Mouse (Mus musculus) heart, embryonic 14.5 days (tissue): ENCODE data around the gene Cnbd2. TPM values are rescaled to one million over a fixed set of nuclear protein-coding genes. Genes with fewer than 3 reads are reported as not detected.

Experiments used
- ATAC-seq: fragments of 200-750 bp; cut with Nextera tagmentation; 2 replicates; pipeline ENCODE4 v1.8.0; 2017; ENCODE audit warnings: low read depth, moderate TSS enrichment; ENCODE audit not compliant: insufficient number of reproducible peaks, insufficient read depth, low FRiP score
- H3K27ac ChIP-seq, 2 experiments: fragments of 200-500 bp in 1 of 2; fragments of 300-500 bp in 1 of 2; sonication (generic) in 1 of 2; replicated peaks in 1 of 2; 2 replicates each; pipeline ENCODE4 v1.5.1; 2012 to 2014; ENCODE audit warnings: low read depth in 2 of 2, low read length in 2 of 2, control low read depth in 1 of 2, mild to moderate bottlenecking in 1 of 2, mixed read lengths in 1 of 2; ENCODE audit not compliant: control insufficient read depth in 1 of 2, insufficient read depth in 1 of 2
- H3K27me3 ChIP-seq: fragments of 300-500 bp; sonication (generic); 2 replicates; pipeline ENCODE4 v1.6.1; 2014; ENCODE audit warnings: mild to moderate bottlenecking, low read length, control low read depth; ENCODE audit not compliant: control insufficient read depth, insufficient read depth
- H3K36me3 ChIP-seq: fragments of 300-500 bp; sonication (generic); 2 replicates; pipeline ENCODE4 v1.6.1; 2014; ENCODE audit warnings: mild to moderate bottlenecking, control low read depth, low read length, mixed read lengths; ENCODE audit not compliant: control insufficient read depth, insufficient read depth
- H3K4me1 ChIP-seq, 2 experiments: fragments of 200-500 bp in 1 of 2; fragments of 300-500 bp in 1 of 2; sonication (generic) in 1 of 2; 2 replicates each; pipeline ENCODE4 v1.6.1; 2012 to 2014; ENCODE audit warnings: low read length in 2 of 2, control low read depth in 1 of 2, mixed read lengths in 1 of 2; ENCODE audit not compliant: control insufficient read depth in 2 of 2, insufficient read depth in 2 of 2
- H3K4me2 ChIP-seq: fragments of 300-500 bp; sonication (generic); 2 replicates; pipeline ENCODE4 v1.6.1; 2014; ENCODE audit warnings: mild to moderate bottlenecking, low read length
- H3K4me3 ChIP-seq, 2 experiments: fragments of 200-500 bp in 1 of 2; fragments of 300-500 bp in 1 of 2; sonication (generic) in 1 of 2; 2 replicates each; pipeline ENCODE4 v1.5.1; 2012 to 2014; ENCODE audit warnings: low read length in 2 of 2, mild to moderate bottlenecking in 2 of 2, control low read depth in 1 of 2, low read depth in 1 of 2, moderate library complexity in 1 of 2; ENCODE audit not compliant: control insufficient read depth in 1 of 2, insufficient read depth in 1 of 2
- H3K9ac ChIP-seq: fragments of 300-500 bp; sonication (generic); 2 replicates; pipeline ENCODE4 v1.6.1; 2014; ENCODE audit warnings: mild to moderate bottlenecking, low read length
- H3K9me3 ChIP-seq: fragments of 300-500 bp; sonication (generic); 2 replicates; pipeline ENCODE4 v1.6.1; 2016; ENCODE audit warnings: low read length, control low read depth; ENCODE audit not compliant: control insufficient read depth
- WGBS: fragments of 180-500 bp; shearing (Covaris S2); extraction: QIAGEN DNeasy Blood & Tissue Kit; methylation state at CpG from one replicate; pipeline ENCODE4 v1.1.7; 2014; 5-methylcytosine and 5-hydroxymethylcytosine counted together
- polyA plus RNA-seq: library from polyadenylated mRNA; unstranded; fragments of >200 nt; fragmentation: Nextera tagmentation; extraction: Ambion mirVana; gene quantifications from 2 replicates; pipeline ENCODE4 v1.2.1, GENCODE M21; 2014

Cnbd2 gene
- polyA plus RNA-seq, 1 experiment from 2014 or later, result 3.7 TPM

DNA sequence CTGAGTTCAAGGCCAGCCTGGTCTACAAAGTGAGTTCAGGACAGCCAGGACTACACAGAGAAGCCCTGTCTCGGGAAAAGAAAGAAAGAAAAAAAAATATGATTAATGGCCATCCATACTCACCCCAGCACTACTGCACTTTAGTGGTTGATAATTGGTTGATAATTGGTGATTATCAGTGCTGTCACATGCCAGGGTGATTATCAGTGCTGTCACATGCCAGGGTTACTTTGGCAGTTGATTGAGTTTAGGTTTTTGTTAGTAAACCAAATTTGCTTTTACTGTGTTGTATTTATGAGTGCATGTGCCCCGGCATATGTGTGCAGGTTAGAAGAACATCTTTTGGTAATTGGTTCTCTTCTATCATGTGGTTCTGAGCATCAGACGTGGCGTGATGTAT, 10.0 kb upstream of the Cnbd2 start:
- H3K9ac ChIP-seq, result no peak overlapping the region
- no peak overlapping the region for H3K4me3 ChIP-seq
- peaks cover 76% of the 10 kb centered on the region for H3K36me3 ChIP-seq
- WGBS, result 91% methylated on average over 4 of the region's 4 CpGs
- H3K4me2 ChIP-seq, result no peak overlapping the region
- ATAC-seq, result no peak
- H3K4me1 ChIP-seq, result peaks cover 4 to 12% of the 10 kb centered on the region in 2 experiments; a peak in 2 of 4 replicates
- no peaks in the 10 kb centered on the region for H3K27me3 ChIP-seq
- no peaks in the 10 kb centered on the region for H3K9me3 ChIP-seq
- H3K27ac ChIP-seq, result no peak overlapping the region

DNA sequence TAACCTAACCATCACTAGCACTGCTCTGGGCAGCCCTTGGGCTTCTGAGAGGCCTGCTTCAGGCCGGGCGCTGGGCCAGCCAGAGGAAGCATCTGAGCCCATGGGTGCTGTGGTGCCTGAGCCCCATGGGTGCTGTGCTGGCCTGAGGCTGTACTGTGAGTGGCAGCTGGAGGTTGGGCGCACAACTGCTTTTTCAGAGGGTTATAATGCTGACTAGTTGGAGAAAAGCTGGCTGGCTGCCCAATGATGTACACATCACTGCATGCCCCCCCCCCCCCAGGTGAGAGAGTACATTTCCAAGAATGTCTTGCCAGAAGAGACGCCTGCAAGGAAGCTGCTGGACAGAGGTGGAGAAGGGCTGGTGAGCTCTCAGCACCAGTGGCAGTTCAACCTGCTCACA, 7.7 kb upstream of the Cnbd2 start:
- no peak for ATAC-seq
- Histone ChIP-seq H3K27ac (no peak overlapping the region), H3K4me1 (no peaks in the 10 kb centered on the region), H3K4me3 (no peak overlapping the region), H3K9ac (no peak overlapping the region), H3K36me3 (peaks cover 71% of the 10 kb centered on the region), H3K4me2 (no peak overlapping the region), H3K27me3 (no peaks in the 10 kb centered on the region), H3K9me3 (no peaks in the 10 kb centered on the region)
- WGBS, result 89% methylated on average over 4 of the region's 4 CpGs

DNA sequence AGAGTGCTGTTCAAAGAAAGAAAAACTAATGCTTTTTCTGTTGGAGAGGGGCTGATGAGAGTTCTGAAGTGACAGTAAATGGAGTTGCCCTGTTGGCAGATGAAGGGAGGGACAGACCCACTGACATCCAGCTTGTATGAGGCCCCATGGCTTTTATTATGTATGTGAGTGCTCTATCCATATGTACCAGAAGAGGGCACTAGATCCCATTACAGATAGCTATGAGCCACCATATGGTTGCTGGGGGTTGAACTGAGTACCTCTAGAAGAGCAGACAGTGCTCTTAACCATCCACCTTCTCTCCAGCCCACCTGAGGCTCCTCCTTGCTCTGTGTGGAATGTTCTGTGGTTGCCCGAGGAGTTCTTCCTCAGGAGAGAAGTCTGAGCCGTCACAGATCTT, 6.3 kb upstream of the Cnbd2 start:
- no peak overlapping the region for H3K4me3 ChIP-seq
- no peak overlapping the region for H3K27ac ChIP-seq
- ATAC-seq, result no peak
- 84% methylated on average over 2 of the region's 2 CpGs for WGBS
- H3K27me3 ChIP-seq, result no peaks in the 10 kb centered on the region
- no peaks in the 10 kb centered on the region for H3K9me3 ChIP-seq
- peaks cover 61% of the 10 kb centered on the region for H3K36me3 ChIP-seq
- no peaks in the 10 kb centered on the region for H3K4me1 ChIP-seq
- no peak overlapping the region for H3K9ac ChIP-seq
- H3K4me2 ChIP-seq, result no peak overlapping the region

DNA sequence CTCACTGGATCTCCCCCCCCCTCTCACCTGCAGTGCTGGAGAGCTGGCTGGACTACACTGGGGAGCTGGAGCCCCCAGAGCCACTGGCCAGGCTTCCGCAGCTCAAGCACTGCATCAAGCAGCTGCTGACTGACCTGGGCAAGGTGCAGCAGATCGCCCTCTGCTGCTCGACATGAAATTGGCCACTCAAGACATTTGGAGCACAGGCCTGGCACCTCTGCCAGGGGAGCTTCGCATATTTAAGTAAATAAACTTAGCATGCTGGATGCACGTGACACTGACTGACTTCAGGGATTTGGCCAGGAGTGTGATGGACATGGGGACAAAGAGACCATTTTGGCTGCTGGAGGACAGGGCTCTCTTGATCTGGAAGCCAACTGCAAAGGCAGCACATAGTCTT, 4.8 kb upstream of the Cnbd2 start:
- WGBS, result 62% methylated on average over 5 of the region's 5 CpGs
- no peaks in the 10 kb centered on the region for H3K9me3 ChIP-seq
- H3K4me3 ChIP-seq, result no peak overlapping the region
- no peak for ATAC-seq
- H3K36me3 ChIP-seq, result peaks cover 50% of the 10 kb centered on the region
- no peaks in the 10 kb centered on the region for H3K27me3 ChIP-seq
- H3K9ac ChIP-seq, result no peak overlapping the region
- H3K27ac ChIP-seq, result no peak overlapping the region
- H3K4me1 ChIP-seq, result peaks cover 0 to 4% of the 10 kb centered on the region in 2 experiments; a peak in 1 of 4 replicates
- H3K4me2 ChIP-seq, result no peak overlapping the region

GRCm38 (mm10) chr2:156309948-156310347, 2.2 kb upstream of the Cnbd2 start:
- Histone ChIP-seq H3K4me1 (peaks cover 0 to 4% of the 10 kb centered on the region in 2 experiments; a peak in 1 of 4 replicates), H3K4me3 (no peak overlapping the region), H3K27ac (no peak overlapping the region), H3K36me3 (peaks cover 25% of the 10 kb centered on the region), H3K9me3 (no peaks in the 10 kb centered on the region), H3K27me3 (no peaks in the 10 kb centered on the region), H3K4me2 (no peak overlapping the region), H3K9ac (no peak overlapping the region)
- no peak for ATAC-seq
- WGBS, result 90% methylated on average over 5 of the region's 5 CpGs

DNA sequence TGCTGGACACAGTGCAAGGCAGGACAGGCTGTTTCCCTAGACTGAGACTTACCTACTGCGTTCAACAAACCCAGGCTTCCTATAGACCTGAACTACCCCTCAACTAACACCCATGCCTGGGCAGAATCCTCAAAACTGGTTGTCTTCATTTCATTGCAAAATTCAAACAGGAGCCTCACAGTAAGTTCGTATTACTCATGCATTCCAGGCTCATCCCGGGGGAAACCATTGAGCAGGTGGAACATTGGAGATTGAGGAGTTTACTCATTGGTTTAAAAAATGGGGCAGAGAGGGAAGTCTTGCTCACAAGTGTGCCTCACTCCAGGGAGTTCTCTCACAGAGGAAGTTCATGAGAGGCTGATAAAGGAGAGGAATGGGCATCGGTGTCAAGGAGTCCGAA, 1.6 kb upstream of the Cnbd2 start:
- ATAC-seq, result no peak
- peaks cover 20% of the 10 kb centered on the region for H3K36me3 ChIP-seq
- no peak overlapping the region for H3K4me3 ChIP-seq
- H3K4me1 ChIP-seq, result peaks cover 0 to 4% of the 10 kb centered on the region in 2 experiments; a peak in 1 of 4 replicates
- H3K4me2 ChIP-seq, result no peak overlapping the region
- H3K27ac ChIP-seq, result no peak overlapping the region
- no peak overlapping the region for H3K9ac ChIP-seq
- H3K9me3 ChIP-seq, result no peaks in the 10 kb centered on the region
- 89% methylated on average over 5 of the region's 5 CpGs for WGBS
- H3K27me3 ChIP-seq, result no peaks in the 10 kb centered on the region

DNA sequence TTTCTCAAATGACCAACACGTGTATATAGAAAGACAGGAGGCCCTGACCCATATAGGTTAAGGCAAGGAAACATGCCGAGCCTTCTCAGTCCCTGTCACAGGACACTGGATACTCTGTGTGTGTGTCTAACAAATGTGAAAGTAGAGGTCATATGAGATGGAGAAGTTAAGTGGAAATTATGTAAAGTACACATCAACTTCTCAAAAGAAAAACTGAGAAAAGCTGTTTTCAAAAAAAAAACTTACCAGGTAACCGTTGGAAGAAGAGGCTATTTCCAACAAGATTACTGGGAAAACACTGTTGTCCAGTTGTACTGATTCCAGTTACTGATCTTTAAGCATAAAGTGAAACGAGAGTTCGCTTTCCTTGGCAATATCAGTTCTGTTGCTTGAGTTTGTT, 1.2 kb upstream of the Cnbd2 start:
- Histone ChIP-seq H3K4me3 (peak overlapping the region in 1 of 2 experiments; percentile 93; a peak in 1 of 4 replicates), H3K9ac (no peak overlapping the region; the same call in 1 of the 2 replicates), H3K36me3 (peaks cover 20% of the 10 kb centered on the region), H3K4me1 (peaks cover 0 to 4% of the 10 kb centered on the region in 2 experiments; a peak in 1 of 4 replicates), H3K9me3 (no peaks in the 10 kb centered on the region), H3K27me3 (no peaks in the 10 kb centered on the region), H3K27ac (no peak overlapping the region), H3K4me2 (no peak overlapping the region)
- no peak for ATAC-seq
- WGBS, result 90% methylated on average over 5 of the region's 5 CpGs

GRCm38 (mm10) chr2:156311441-156311840, 658 bp upstream of the Cnbd2 start:
- Histone ChIP-seq H3K9me3 (no peaks in the 10 kb centered on the region), H3K9ac (peak overlapping the region; percentile 97), H3K27ac (peak overlapping the region; percentile 95 to 98), H3K4me3 (peak overlapping the region; percentile 93 to 99), H3K4me1 (peaks cover 0 to 4% of the 10 kb centered on the region in 2 experiments; a peak in 1 of 4 replicates), H3K36me3 (peaks cover 20% of the 10 kb centered on the region), H3K4me2 (peak overlapping the region; percentile 83), H3K27me3 (no peaks in the 10 kb centered on the region)
- no peak for ATAC-seq
- 17% methylated on average over 8 of the region's 8 CpGs for WGBS
